Mouse (Mus musculus) CH12.LX (cell line): ENCODE data around the gene Pum1.

Experiments
- CHD1 ChIP-seq: IDR thresholded peaks from 2 replicates; pipeline ENCODE4 v1.6.1; 2012; ENCODE audit warnings: low read depth, low read length, improper control_type of control experiment, inconsistent platforms
- CTCF ChIP-seq, 2 experiments: IDR thresholded peaks in 1 of 2; conservative IDR thresholded peaks in 1 of 2; 2 replicates each; pipeline ENCODE4 v1.5.1; 2011 to 2012; ENCODE audit warnings: low read depth in 2 of 2, low read length in 2 of 2, improper control_type of control experiment in 1 of 2, inconsistent platforms in 1 of 2, mild to moderate bottlenecking in 1 of 2, moderate library complexity in 1 of 2
- ETS1 ChIP-seq: conservative IDR thresholded peaks from 2 replicates; pipeline ENCODE4 v1.6.1; 2012; ENCODE audit warnings: low read depth, mild to moderate bottlenecking, inconsistent platforms, low read length, improper control_type of control experiment, moderate library complexity
- POLR2A ChIP-seq: IDR thresholded peaks from 2 replicates; pipeline ENCODE4 v1.6.1; 2011; ENCODE audit warnings: low read depth, mild to moderate bottlenecking, improper control_type of control experiment, low read length
- POLR2AphosphoS2 ChIP-seq: IDR thresholded peaks from 2 replicates; pipeline ENCODE4 v1.6.1; 2011; ENCODE audit warnings: low read depth, low read length, improper control_type of control experiment
- UBTF ChIP-seq: IDR thresholded peaks from 2 replicates; pipeline ENCODE4 v1.6.1; 2012; ENCODE audit warnings: low read depth, mild to moderate bottlenecking, inconsistent platforms, low read length, improper control_type of control experiment, moderate library complexity

- TF ChIP-seq POLR2A (no peak), CTCF (conservative IDR thresholded peaks at IDR 0.05 in 1 of 2, IDR thresholded peaks at IDR 0.05 in 1 of 2; ENCODE audit: low read depth in 2 of 2, low read length in 2 of 2) (peak; percentile 92 to 99), CHD1 (no peak), POLR2AphosphoS2 (no peak), ETS1 (no peak), UBTF (no peak)
Observed at GRCm38 (mm10) chr4:130790180-130790579, 127.1 kb downstream of the Pum1 start.
